Mouse (Mus musculus) intestine, embryonic 14.5 days (tissue): ENCODE measurements at regions not wholly inside any gene's neighbourhood (a gene's known extent, or its start where the extent isn't known, plus 50 kb on each side); places are given as distances from the start of the nearest gene placed in this dataset.

Experiments used
- ATAC-seq: fragments of 200-750 bp; cut with Nextera tagmentation; replicated peaks from 2 replicates; pipeline ENCODE4 v1.8.0; 2017; ENCODE audit warnings: low read depth, moderate number of reproducible peaks, moderate TSS enrichment, moderate library complexity; ENCODE audit not compliant: low FRiP score, low TSS enrichment
- DNase-seq: peaks from one replicate; pipeline ENCODE4 v3.0.0-alpha.2; 2018; ENCODE audit warnings: low spot score
- H3K27ac ChIP-seq: fragments of 300-500 bp; sonication (generic); 2 replicates; pipeline ENCODE4 v1.5.1; 2014; ENCODE audit warnings: low read depth, mild to moderate bottlenecking, control low read depth
- H3K27me3 ChIP-seq: fragments of 300-500 bp; sonication (generic); replicated peaks from 2 replicates; pipeline ENCODE4 v1.6.1; 2014; ENCODE audit warnings: low read length, control low read depth; ENCODE audit not compliant: control insufficient read depth, insufficient read depth
- H3K36me3 ChIP-seq: fragments of 300-500 bp; sonication (generic); 2 replicates; pipeline ENCODE4 v1.6.1; 2014; ENCODE audit warnings: low read length, control low read depth; ENCODE audit not compliant: control insufficient read depth, insufficient read depth
- H3K4me1 ChIP-seq: fragments of 300-500 bp; sonication (generic); replicated peaks from 2 replicates; pipeline ENCODE4 v1.6.1; 2014; ENCODE audit warnings: low read length, control low read depth, mixed read lengths; ENCODE audit not compliant: control insufficient read depth, insufficient read depth
- H3K4me2 ChIP-seq: fragments of 300-500 bp; sonication (generic); 2 replicates; pipeline ENCODE4 v1.6.1; 2014; ENCODE audit warnings: low read length
- H3K4me3 ChIP-seq: fragments of 300-500 bp; sonication (generic); 2 replicates; pipeline ENCODE4 v1.5.1; 2014; ENCODE audit warnings: low read depth, low read length, control low read depth, mixed read lengths
- H3K9ac ChIP-seq: fragments of 300-500 bp; sonication (generic); 2 replicates; pipeline ENCODE4 v1.6.1; 2014; ENCODE audit warnings: mild to moderate bottlenecking, low read length
- H3K9me3 ChIP-seq: fragments of 300-500 bp; sonication (generic); 2 replicates; pipeline ENCODE4 v1.6.1; 2016; ENCODE audit warnings: low read length, control low read depth; ENCODE audit not compliant: control insufficient read depth
- WGBS: fragments of 180-500 bp; shearing (Covaris S2); extraction: QIAGEN DNeasy Blood & Tissue Kit; methylation state at CpG from one replicate; pipeline ENCODE4 v1.1.7; 2014; 5-methylcytosine and 5-hydroxymethylcytosine counted together

DNA sequence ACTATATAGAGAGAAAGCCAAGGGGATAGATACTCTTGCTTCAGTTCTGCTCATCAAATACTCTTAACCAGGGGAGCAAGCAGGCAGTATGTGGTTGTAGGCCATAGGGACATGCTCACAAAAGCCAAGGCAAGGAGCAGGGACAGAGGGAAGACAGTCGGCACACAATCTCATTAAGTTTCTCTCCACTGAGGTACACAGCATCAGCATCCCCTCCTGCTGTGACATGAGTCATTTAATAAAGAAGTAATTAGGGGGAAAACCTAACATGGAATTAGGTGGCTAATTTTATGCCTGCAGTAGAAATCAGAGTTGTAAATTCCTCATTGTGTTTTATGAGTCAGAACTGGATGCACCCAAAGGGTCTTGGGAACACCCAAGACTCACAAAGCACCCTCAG, 203.2 kb downstream of the Pdgfra start:
- H3K9me3 ChIP-seq: no peaks in the 10 kb centered on the region

GRCm38 (mm10) chr5:75358869-75359268, 206.8 kb downstream of the Pdgfra start:
- H3K27me3 ChIP-seq: no peaks in the 10 kb centered on the region
- no peaks in the 10 kb centered on the region for H3K9me3 ChIP-seq
- H3K4me3 ChIP-seq: no peak overlapping the region
- DNase-seq (no peak), ATAC-seq (no peak)
- H3K4me2 ChIP-seq: no peak overlapping the region
- WGBS: 68% methylated on average over 5 of the region's 5 CpGs
- no peaks in the 10 kb centered on the region for H3K36me3 ChIP-seq
- no peaks in the 10 kb centered on the region for H3K4me1 ChIP-seq
- no peak overlapping the region for H3K9ac ChIP-seq
- H3K27ac ChIP-seq: no peak overlapping the region

More for the DNA sequence above, 203.2 kb downstream of the Pdgfra start:
- Histone ChIP-seq H3K27me3 (no peaks in the 10 kb centered on the region), H3K4me1 (peaks cover 9% of the 10 kb centered on the region; the same call in 1 of the 2 replicates), H3K4me2 (no peak overlapping the region), H3K36me3 (no peaks in the 10 kb centered on the region), H3K4me3 (no peak overlapping the region), H3K27ac (no peak overlapping the region), H3K9ac (no peak overlapping the region)
- 78% methylated on average over 1 of the region's 1 CpGs for WGBS
- ATAC-seq: no peak
- DNase-seq: no peak

DNA sequence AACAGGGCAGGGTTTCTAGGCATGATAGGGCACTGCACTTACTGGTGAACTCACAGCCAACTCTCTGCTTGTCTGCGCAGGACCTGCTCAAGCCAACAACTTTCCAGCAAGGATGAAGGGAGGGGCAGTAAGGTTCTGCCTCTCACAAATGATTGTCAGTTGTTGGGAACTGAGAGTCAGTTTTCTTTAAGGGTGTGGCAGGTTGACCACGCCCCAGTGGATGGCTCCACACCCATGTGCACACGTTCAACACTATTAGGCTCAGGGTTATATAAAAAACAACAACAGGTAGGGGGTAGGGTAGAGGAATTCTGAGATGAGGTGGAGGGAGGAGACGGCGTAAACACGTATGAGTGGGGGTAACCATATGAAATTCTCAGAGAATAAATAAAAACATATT, 210.9 kb upstream of the Kit start:
- H3K36me3 ChIP-seq: no peaks in the 10 kb centered on the region
- no peaks in the 10 kb centered on the region for H3K9me3 ChIP-seq
- no peaks in the 10 kb centered on the region for H3K27me3 ChIP-seq
- H3K4me1 ChIP-seq: no peaks in the 10 kb centered on the region
- no peak overlapping the region for H3K27ac ChIP-seq
- H3K9ac ChIP-seq: no peak overlapping the region
- ATAC-seq (no peak), DNase-seq (no peak)
- WGBS: 87% methylated on average over 6 of the region's 6 CpGs
- H3K4me3 ChIP-seq: no peak overlapping the region
- no peak overlapping the region for H3K4me2 ChIP-seq

- Histone ChIP-seq H3K4me3 (no peak overlapping the region), H3K9ac (no peak overlapping the region), H3K4me2 (no peak overlapping the region), H3K27me3 (no peaks in the 10 kb centered on the region), H3K9me3 (no peaks in the 10 kb centered on the region), H3K27ac (no peak overlapping the region), H3K36me3 (no peaks in the 10 kb centered on the region), H3K4me1 (no peaks in the 10 kb centered on the region)
- no peak for ATAC-seq
- DNase-seq: no peak
- WGBS: 74% methylated on average over 5 of the region's 5 CpGs
Observed at GRCm38 (mm10) chr5:75367282-75367681, 207.4 kb upstream of the Kit start.

- DNase-seq (no peak), ATAC-seq (no peak)
- no peak overlapping the region for H3K9ac ChIP-seq
- 89% methylated on average over 5 of the region's 5 CpGs for WGBS
- no peaks in the 10 kb centered on the region for H3K9me3 ChIP-seq
- H3K4me1 ChIP-seq: no peaks in the 10 kb centered on the region
- H3K27me3 ChIP-seq: no peaks in the 10 kb centered on the region
- H3K4me3 ChIP-seq: no peak overlapping the region
- no peak overlapping the region for H3K27ac ChIP-seq
- no peaks in the 10 kb centered on the region for H3K36me3 ChIP-seq
- H3K4me2 ChIP-seq: no peak overlapping the region
Observed at GRCm38 (mm10) chr5:75368691-75369090, 206.0 kb upstream of the Kit start.

DNA sequence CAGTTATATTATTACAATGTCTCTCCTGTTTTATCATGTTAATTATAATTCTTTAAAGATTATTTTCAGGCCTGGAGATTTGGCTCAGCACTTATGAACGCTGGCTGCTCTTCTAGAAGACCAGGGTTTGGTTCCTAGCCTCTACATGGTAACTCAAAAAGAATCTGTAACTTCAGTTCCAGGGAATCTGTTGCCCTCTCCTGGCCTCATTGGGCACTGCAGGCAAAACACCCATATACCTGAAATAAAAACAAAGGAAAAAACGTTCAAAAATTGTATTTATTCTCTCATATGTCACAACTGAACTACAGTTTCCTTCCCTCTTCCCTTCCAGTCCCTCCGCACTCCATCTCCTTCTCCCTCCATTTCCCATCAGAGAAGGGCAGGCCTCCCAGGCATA, 201.9 kb upstream of the Kit start:
- Histone ChIP-seq H3K27ac (no peak overlapping the region), H3K4me2 (no peak overlapping the region), H3K9ac (no peak overlapping the region), H3K27me3 (no peaks in the 10 kb centered on the region), H3K36me3 (no peaks in the 10 kb centered on the region), H3K4me1 (peaks cover 4% of the 10 kb centered on the region), H3K9me3 (no peaks in the 10 kb centered on the region), H3K4me3 (no peak overlapping the region)
- WGBS: 62% methylated on average over 3 of the region's 3 CpGs
- ATAC-seq (no peak), DNase-seq (no peak)

- Histone ChIP-seq H3K4me1 (peaks cover 8% of the 10 kb centered on the region), H3K9ac (no peak overlapping the region), H3K27ac (peak overlapping the region; percentile 52; the same call in 1 of the 2 replicates), H3K9me3 (no peaks in the 10 kb centered on the region), H3K4me3 (no peak overlapping the region), H3K4me2 (peak overlapping the region; percentile 5), H3K36me3 (no peaks in the 10 kb centered on the region), H3K27me3 (no peaks in the 10 kb centered on the region)
- DNase-seq (no peak), ATAC-seq (peak; percentile 71)
- WGBS: 26% methylated on average over 19 of the region's 19 CpGs
Observed at GRCm38 (mm10) chr5:75377311-75378300, 197.1 kb upstream of the Kit start.

DNA sequence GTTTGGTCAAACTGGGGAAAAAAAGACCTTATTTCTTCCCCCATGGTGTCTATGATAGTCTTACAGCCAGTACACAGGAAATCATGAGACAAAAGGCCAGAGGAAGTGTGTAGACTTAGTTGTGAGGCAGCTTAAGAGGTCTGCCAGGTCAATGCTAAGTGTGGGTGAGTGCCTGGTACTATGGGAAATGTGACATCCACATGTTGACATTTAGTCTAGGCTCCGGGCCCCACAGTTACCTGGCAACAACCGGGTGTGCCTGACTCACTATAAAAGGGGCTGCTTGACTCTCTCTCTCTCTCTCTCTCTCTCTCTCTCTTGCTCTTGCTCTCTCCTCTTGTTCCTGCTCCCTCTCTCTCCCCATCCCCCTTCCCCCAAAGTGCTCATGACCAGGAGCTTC, 196.1 kb upstream of the Kit start:
- Histone ChIP-seq H3K4me3 (no peak overlapping the region), H3K9ac (no peak overlapping the region), H3K9me3 (no peaks in the 10 kb centered on the region), H3K27ac (no peak overlapping the region), H3K27me3 (no peaks in the 10 kb centered on the region), H3K4me1 (peaks cover 8% of the 10 kb centered on the region), H3K36me3 (no peaks in the 10 kb centered on the region), H3K4me2 (no peak overlapping the region)
- DNase-seq: no peak
- ATAC-seq: no peak
- WGBS: 32% methylated on average over 2 of the region's 2 CpGs

GRCm38 (mm10) chr5:75380340-75380739, 194.4 kb upstream of the Kit start:
- H3K4me2 ChIP-seq: no peak overlapping the region
- H3K9me3 ChIP-seq: no peaks in the 10 kb centered on the region
- H3K4me3 ChIP-seq: no peak overlapping the region
- ATAC-seq (no peak), DNase-seq (no peak)
- no peaks in the 10 kb centered on the region for H3K36me3 ChIP-seq
- H3K27ac ChIP-seq: no peak overlapping the region
- peaks cover 8% of the 10 kb centered on the region for H3K4me1 ChIP-seq
- no peak overlapping the region for H3K9ac ChIP-seq
- WGBS: 80% methylated on average over 1 of the region's 1 CpGs
- no peaks in the 10 kb centered on the region for H3K27me3 ChIP-seq
